Mouse (Mus musculus) small intestine, adult 2 months (tissue): ENCODE results near the gene Mdga1. TPM values are rescaled to one million over a fixed set of nuclear protein-coding genes. Genes with fewer than 3 reads are reported as not detected.

Experiments used
- H3K27ac ChIP-seq: fragments of 200-500 bp; 2 replicates; pipeline ENCODE4 v1.5.1; 2012; ENCODE audit warnings: low read depth, low read length, control low read depth, inconsistent platforms; ENCODE audit not compliant: insufficient read depth
- H3K27me3 ChIP-seq: fragments of 200-500 bp; 2 replicates; pipeline ENCODE4 v1.6.1; 2012; ENCODE audit warnings: mild to moderate bottlenecking, moderate library complexity, low read length, inconsistent platforms; ENCODE audit not compliant: control insufficient read depth, insufficient read depth
- H3K36me3 ChIP-seq: fragments of 200-500 bp; 2 replicates; pipeline ENCODE4 v1.6.1; 2012; ENCODE audit warnings: mild to moderate bottlenecking, low read length, control low read depth, inconsistent platforms; ENCODE audit not compliant: control insufficient read depth, insufficient read depth
- H3K4me1 ChIP-seq: fragments of 200-500 bp; 2 replicates; pipeline ENCODE4 v1.6.1; 2012; ENCODE audit warnings: low read length, inconsistent platforms, mixed read lengths; ENCODE audit not compliant: control insufficient read depth, insufficient read depth, insufficient read length
- H3K4me3 ChIP-seq: fragments of 200-500 bp; 2 replicates; pipeline ENCODE4 v1.5.1; 2012; ENCODE audit warnings: low read depth, mild to moderate bottlenecking, control low read depth, inconsistent platforms, low read length, moderate library complexity
- CTCF ChIP-seq: fragments of 200-500 bp; IDR thresholded peaks from 2 replicates; pipeline ENCODE4 v1.5.1; 2012; ENCODE audit warnings: low read depth, mild to moderate bottlenecking, control low read depth, inconsistent platforms, low read length, moderate library complexity, mixed read lengths; ENCODE audit not compliant: insufficient replicate concordance, insufficient read length; ENCODE audit errors: extremely low read depth
- POLR2A ChIP-seq: fragments of 200-500 bp; IDR thresholded peaks from 2 replicates; pipeline ENCODE4 v1.6.1; 2012; ENCODE audit warnings: low read depth, mild to moderate bottlenecking, control low read depth, inconsistent platforms, low read length, moderate library complexity
- WGBS: fragments of 180-500 bp; shearing (Covaris S2); methylation state at CpG from one replicate; pipeline ENCODE4 v1.1.7; 2018; 5-methylcytosine and 5-hydroxymethylcytosine counted together
- polyA plus RNA-seq: library from polyadenylated mRNA; depleted of rRNA; stranded (reverse); fragments of >200 nt; gene quantifications from 2 replicates; pipeline ENCODE4 v1.2.3, GENCODE M21; 2012

The Mdga1 gene
- polyA plus RNA-seq, 1 experiment, result 1.1 TPM

- Histone ChIP-seq H3K4me3 (peak overlapping the region; percentile 24), H3K36me3 (no peaks in the 10 kb centered on the region), H3K27ac (no peak overlapping the region), H3K27me3 (peaks cover 14% of the 10 kb centered on the region), H3K4me1 (peaks cover 3% of the 10 kb centered on the region; the same call in 1 of the 2 replicates)
- TF ChIP-seq CTCF, result peak; percentile 19; the same call in 1 of the 2 replicates
- TF ChIP-seq POLR2A, result no peak
- 7% methylated on average over 11 of the region's 11 CpGs for WGBS
These were observed 6.1 kb downstream of the Mdga1 start for GRCm38 (mm10) chr17:29963730-29964259.

- Histone ChIP-seq H3K36me3 (no peaks in the 10 kb centered on the region), H3K27me3 (0 out of 2 replicates have a peak, but pooled peaks cover 2% of the 10 kb centered on the region), H3K4me3 (no peak overlapping the region), H3K4me1 (0 out of 2 replicates have a peak, but pooled peaks cover 1% of the 10 kb centered on the region), H3K27ac (no peak overlapping the region)
- 87% methylated on average over 8 of the region's 8 CpGs for WGBS
- TF ChIP-seq CTCF (no peak), POLR2A (no peak)
These were observed 14.0 kb downstream of the Mdga1 start for GRCm38 (mm10) chr17:29955880-29956279.

- Histone ChIP-seq H3K4me3 (no peak overlapping the region), H3K36me3 (no peaks in the 10 kb centered on the region), H3K27me3 (0 out of 2 replicates have a peak, but pooled peaks cover 2% of the 10 kb centered on the region), H3K4me1 (0 out of 2 replicates have a peak, but pooled peaks cover 1% of the 10 kb centered on the region), H3K27ac (no peak overlapping the region)
- WGBS, result 20% methylated on average over 5 of the region's 5 CpGs
- TF ChIP-seq CTCF, result no peak
- no peak for TF ChIP-seq POLR2A
These were observed 15.6 kb downstream of the Mdga1 start for GRCm38 (mm10) chr17:29954316-29954715.

GRCm38 (mm10) chr17:29951100-29951499, 18.8 kb downstream of the Mdga1 start:
- 9% methylated on average over 6 of the region's 6 CpGs for WGBS
- TF ChIP-seq POLR2A (no peak), CTCF (no peak)
- Histone ChIP-seq H3K27ac (no peak overlapping the region), H3K4me1 (0 out of 2 replicates have a peak, but pooled peaks cover 1% of the 10 kb centered on the region), H3K27me3 (0 out of 2 replicates have a peak, but pooled peaks cover 2% of the 10 kb centered on the region), H3K4me3 (no peak overlapping the region), H3K36me3 (no peaks in the 10 kb centered on the region)

GRCm38 (mm10) chr17:29950574-29950973, 19.3 kb downstream of the Mdga1 start:
- Histone ChIP-seq H3K27ac (no peak overlapping the region), H3K27me3 (0 out of 2 replicates have a peak, but pooled peaks cover 2% of the 10 kb centered on the region), H3K4me3 (no peak overlapping the region), H3K36me3 (no peaks in the 10 kb centered on the region), H3K4me1 (0 out of 2 replicates have a peak, but pooled peaks cover 1% of the 10 kb centered on the region)
- TF ChIP-seq POLR2A (no peak), CTCF (no peak)
- WGBS, result 69% methylated on average over 8 of the region's 8 CpGs

- Histone ChIP-seq H3K4me1 (no peaks in the 10 kb centered on the region), H3K4me3 (no peak overlapping the region), H3K27me3 (0 out of 2 replicates have a peak, but pooled peaks cover 2% of the 10 kb centered on the region), H3K27ac (no peak overlapping the region), H3K36me3 (no peaks in the 10 kb centered on the region)
- TF ChIP-seq POLR2A, result no peak
- TF ChIP-seq CTCF, result no peak
- 59% methylated on average over 5 of the region's 5 CpGs for WGBS
These were observed 22.6 kb downstream of the Mdga1 start for GRCm38 (mm10) chr17:29947271-29947714.

- 57% methylated on average over 11 of the region's 11 CpGs for WGBS
- Histone ChIP-seq H3K36me3 (no peaks in the 10 kb centered on the region), H3K27me3 (no peaks in the 10 kb centered on the region), H3K4me1 (no peaks in the 10 kb centered on the region), H3K27ac (no peak overlapping the region), H3K4me3 (no peak overlapping the region)
- TF ChIP-seq POLR2A (no peak), CTCF (no peak)
These were observed 25.5 kb downstream of the Mdga1 start for GRCm38 (mm10) chr17:29944376-29944775.
